Mouse (Mus musculus): ENCODE measurements around the gene Sh3pxd2b.

DNA sequence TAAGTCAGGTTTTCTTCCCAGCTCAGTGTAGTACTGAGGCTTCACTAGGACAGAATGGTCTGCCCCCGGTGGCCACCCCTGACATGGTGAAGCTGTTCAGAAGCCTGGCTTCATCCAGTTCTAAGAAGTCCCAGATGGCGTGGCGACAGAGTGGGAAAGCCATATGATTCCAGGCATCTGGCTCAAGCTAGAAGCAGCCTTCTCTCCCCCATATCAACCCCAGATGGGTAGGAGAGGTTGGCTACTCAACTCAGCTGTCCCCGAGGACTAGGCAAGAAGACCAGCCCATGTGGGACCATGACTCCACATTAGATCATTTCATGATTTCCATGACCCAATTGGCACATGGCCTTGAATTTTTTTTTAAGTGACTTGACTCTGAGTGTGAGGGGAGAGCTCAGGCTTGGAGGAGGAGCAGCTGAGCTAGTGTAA lies 27.5 kb downstream of the Sh3pxd2b start:
- TF ChIP-seq POLR2A (IDR thresholded peaks at IDR 0.05; ENCODE audit: insufficient read depth, low read depth, low read length) (no peak), CTCF (IDR thresholded peaks at IDR 0.05; ENCODE audit: insufficient read depth, low read depth, low read length) (no peak)
